Mouse (Mus musculus): ENCODE measurements at regions not wholly inside any gene's neighbourhood (a gene's known extent, or its start where the extent isn't known, plus 50 kb on each side); places are given as distances from the start of the nearest gene placed in this dataset.
"Not testable (repeated sequence)": the region's sequence is repeated elsewhere in the genome, so short reads cannot be mapped to it uniquely, and the experiment has no call there.

DNA sequence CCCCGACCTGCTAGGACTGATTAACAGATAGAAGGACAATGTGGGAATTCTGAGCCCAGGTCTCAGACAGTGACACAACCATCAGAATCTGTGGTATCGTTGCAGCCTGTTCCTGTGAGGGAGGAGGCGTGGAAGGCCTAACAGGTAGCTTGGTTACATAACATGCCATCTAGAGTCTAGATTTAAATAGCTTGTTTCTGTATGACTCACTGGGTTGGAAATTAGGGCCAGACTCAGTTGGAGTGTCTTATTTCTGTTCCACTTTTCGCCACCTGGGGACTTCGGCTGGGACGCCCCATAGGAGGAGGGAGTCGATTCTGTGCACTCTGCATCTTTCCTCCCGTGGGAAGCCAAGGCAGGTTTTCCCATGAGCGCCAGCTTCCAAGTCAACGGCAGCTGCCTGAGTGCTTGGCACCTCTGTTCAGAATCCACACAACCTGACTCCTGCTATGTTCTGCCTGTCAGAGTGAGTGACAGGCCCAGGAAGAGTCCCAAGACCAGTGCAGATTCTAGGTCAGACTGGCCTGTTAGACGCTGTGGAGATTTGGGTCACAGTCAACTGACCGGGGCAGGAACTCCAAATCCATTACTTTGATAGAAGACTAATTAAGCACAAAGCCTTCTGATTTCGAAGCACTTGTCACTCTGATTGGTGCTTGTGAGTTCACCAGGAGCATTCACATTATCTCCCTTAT is 193.7 kb upstream of the Trpc7 start:
- Histone ChIP-seq H3K4me3 (no peak overlapping the region), H3K9me3 (no peaks in the 10 kb centered on the region), H3K4me2 (replicated peaks) (no peak overlapping the region), H3K4me1 (0 out of 2 replicates have a peak, but pooled peaks cover 2% of the 10 kb centered on the region), H3K9ac (replicated peaks) (no peak overlapping the region), H3K27me3 (peaks cover under 1% of the 10 kb centered on the region; the same call in 1 of the 2 replicates), H3K36me3 (no peaks in the 10 kb centered on the region), H3K27ac (replicated peaks) (no peak overlapping the region)
- WGBS = 85% methylated on average over 13 of the region's 13 CpGs
- ATAC-seq (ENCODE audit: low FRiP score, low read depth) = no peak

DNA sequence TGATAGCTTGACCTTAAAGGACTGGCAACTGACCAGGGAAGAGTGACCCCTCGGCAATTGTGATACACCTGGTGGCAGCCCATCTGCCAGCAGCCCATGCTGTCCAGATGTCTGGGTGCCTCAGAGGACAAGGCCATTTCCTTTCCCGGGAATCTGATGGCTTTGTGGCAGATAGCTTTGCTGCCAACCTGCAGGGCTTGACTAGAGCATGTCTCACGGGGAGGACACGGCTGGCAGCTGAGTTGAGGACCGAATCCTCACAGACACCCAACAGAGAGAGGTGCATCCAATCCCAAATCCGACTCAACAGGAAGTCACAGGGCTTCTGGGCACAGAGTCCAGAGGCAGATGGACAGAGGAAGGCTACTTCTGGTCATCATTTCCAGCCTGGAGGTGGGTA is 192.2 kb upstream of the Trpc7 start:
- no peak for ATAC-seq (ENCODE audit: low FRiP score, low read depth)
- H3K27ac ChIP-seq (replicated peaks) = no peak overlapping the region
- no peaks in the 10 kb centered on the region for H3K9me3 ChIP-seq
- H3K36me3 ChIP-seq = no peaks in the 10 kb centered on the region
- H3K27me3 ChIP-seq = no peaks in the 10 kb centered on the region
- 0 out of 2 replicates have a peak, but pooled peaks cover 2% of the 10 kb centered on the region for H3K4me1 ChIP-seq
- no peak overlapping the region for H3K4me2 ChIP-seq (replicated peaks)
- 88% methylated on average over 6 of the region's 6 CpGs for WGBS
- H3K4me3 ChIP-seq = no peak overlapping the region
- H3K9ac ChIP-seq (replicated peaks) = no peak overlapping the region

DNA sequence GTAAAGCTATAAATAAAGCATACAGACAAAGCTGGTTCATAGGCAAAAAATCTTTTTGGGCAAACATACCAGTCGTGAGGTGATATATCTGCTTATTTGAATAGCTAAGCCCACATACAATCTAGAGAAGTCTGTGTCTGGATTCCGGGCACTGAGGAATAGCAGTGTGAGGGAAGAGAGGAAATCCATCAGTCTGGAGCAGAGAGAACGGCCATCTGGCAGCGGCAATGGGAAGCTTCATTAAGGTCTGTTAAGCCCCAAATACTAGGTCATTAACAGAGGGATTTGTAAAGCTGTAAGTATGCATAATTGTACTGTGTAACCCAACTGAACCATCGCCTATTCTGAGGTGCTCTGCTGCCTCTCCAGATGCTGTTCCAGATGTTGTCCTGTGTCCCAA is 191.6 kb upstream of the Trpc7 start:
- no peaks in the 10 kb centered on the region for H3K9me3 ChIP-seq
- no peak overlapping the region for H3K27ac ChIP-seq (replicated peaks)
- no peak overlapping the region for H3K4me3 ChIP-seq
- H3K9ac ChIP-seq (replicated peaks) = no peak overlapping the region
- no peak for ATAC-seq (ENCODE audit: low FRiP score, low read depth)
- H3K27me3 ChIP-seq = no peaks in the 10 kb centered on the region
- H3K36me3 ChIP-seq = no peaks in the 10 kb centered on the region
- 0 out of 2 replicates have a peak, but pooled peaks cover 2% of the 10 kb centered on the region for H3K4me1 ChIP-seq
- H3K4me2 ChIP-seq (replicated peaks) = no peak overlapping the region
- WGBS = 78% methylated on average over 5 of the region's 5 CpGs

DNA sequence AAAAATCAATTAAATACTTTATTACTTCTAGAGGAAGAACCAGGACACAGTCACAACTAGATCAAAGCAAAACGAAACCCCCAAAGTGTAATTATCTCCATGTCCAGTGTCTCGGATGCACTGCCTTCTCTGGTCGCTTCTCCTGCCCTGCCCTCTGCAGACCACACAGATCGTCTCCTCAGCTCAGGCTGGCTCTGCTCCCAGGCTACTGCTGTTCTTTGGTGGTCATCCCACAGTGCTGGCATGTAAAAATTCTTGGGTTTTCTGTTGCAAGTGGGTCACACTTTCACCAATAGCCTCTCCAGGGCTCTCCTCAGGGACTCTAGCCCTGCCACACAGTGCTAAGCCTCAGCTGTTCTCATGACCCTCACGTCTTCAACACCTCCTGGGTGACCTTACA is 188.0 kb upstream of the Trpc7 start:
- ATAC-seq (ENCODE audit: low FRiP score, low read depth) = no peak
- no peak overlapping the region for H3K27ac ChIP-seq (replicated peaks)
- no peak overlapping the region for H3K4me2 ChIP-seq (replicated peaks)
- no peaks in the 10 kb centered on the region for H3K36me3 ChIP-seq
- H3K27me3 ChIP-seq = no peaks in the 10 kb centered on the region
- no peak overlapping the region for H3K9ac ChIP-seq (replicated peaks)
- H3K4me1 ChIP-seq = 0 out of 2 replicates have a peak, but pooled peaks cover 3% of the 10 kb centered on the region
- H3K9me3 ChIP-seq = no peaks in the 10 kb centered on the region
- H3K4me3 ChIP-seq = no peak overlapping the region
- WGBS = 80% methylated on average over 5 of the region's 5 CpGs

DNA sequence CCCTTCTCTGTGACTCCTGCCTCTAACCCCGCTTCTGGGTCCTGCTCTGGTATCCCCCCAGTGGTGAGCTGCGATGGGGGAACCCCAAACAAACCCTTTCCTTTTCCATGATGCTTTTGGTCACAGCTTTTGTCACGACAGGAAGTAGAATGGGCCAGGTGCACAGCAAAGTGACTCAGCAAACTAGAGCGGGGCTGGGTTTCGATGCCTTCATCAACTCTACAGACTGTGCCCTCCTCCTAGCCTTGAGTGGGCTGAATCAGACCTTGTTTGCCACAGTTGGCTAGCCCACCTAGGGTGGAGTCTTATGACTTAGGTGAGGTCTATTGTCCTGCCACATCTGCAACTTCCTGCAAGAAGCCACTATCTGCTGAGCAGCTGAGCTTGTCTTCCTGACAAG is 174.7 kb upstream of the Trpc7 start:
- H3K27me3 ChIP-seq = no peaks in the 10 kb centered on the region
- no peak overlapping the region for H3K27ac ChIP-seq (replicated peaks)
- no peak overlapping the region for H3K4me3 ChIP-seq
- no peaks in the 10 kb centered on the region for H3K9me3 ChIP-seq
- H3K4me2 ChIP-seq (replicated peaks) = no peak overlapping the region
- ATAC-seq (ENCODE audit: low FRiP score, low read depth) = no peak
- H3K9ac ChIP-seq (replicated peaks) = no peak overlapping the region
- H3K36me3 ChIP-seq = no peaks in the 10 kb centered on the region
- no peaks in the 10 kb centered on the region for H3K4me1 ChIP-seq
- WGBS = 87% methylated on average over 5 of the region's 5 CpGs

DNA sequence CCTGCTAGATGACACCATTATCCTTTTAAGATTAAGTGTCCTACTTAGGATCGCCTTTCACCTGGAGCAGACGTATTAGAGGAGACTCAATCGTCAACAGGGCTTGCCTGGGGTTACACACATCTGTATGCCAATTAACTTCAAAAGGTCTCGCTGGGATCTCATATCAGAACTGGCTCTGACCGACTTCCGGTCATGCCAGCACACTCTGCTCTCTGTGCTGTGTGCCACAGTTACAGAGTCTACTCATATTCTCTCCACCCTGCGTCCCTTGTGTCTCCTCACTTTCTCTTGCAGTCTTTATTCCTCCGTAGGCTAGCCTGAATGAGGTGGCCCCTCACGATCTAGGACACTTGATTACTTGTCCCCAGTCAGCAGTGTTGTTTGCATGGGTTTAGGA is 165.9 kb upstream of the Trpc7 start:
- H3K36me3 ChIP-seq = no peaks in the 10 kb centered on the region
- peaks cover 10% of the 10 kb centered on the region; the same call in 1 of the 2 replicates for H3K4me1 ChIP-seq
- no peak overlapping the region for H3K4me3 ChIP-seq
- no peak overlapping the region for H3K4me2 ChIP-seq (replicated peaks)
- H3K27ac ChIP-seq (replicated peaks) = no peak overlapping the region
- no peak for ATAC-seq (ENCODE audit: low FRiP score, low read depth)
- H3K9me3 ChIP-seq = no peaks in the 10 kb centered on the region
- WGBS = 80% methylated on average over 9 of the region's 9 CpGs
- H3K9ac ChIP-seq (replicated peaks) = no peak overlapping the region
- no peaks in the 10 kb centered on the region for H3K27me3 ChIP-seq

DNA sequence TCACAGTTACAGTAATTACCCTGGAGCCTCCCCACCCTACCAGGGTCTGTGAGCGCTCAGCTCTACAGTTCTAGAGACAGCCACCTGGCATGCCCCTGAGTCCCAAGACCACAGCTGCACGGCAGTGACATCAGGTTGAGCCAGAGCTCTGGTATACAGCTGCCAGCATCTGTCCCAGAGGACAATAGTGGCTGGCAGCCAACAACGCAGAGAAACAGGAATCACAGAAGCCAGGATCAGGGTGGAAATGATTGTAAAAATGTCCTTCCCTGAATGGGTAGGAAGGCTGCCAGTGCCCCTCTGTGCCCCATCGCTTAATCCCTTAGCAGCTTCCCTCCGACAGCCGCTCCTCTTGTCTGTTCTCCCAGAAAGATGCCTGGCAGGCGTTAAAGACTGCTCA is 165.3 kb upstream of the Trpc7 start:
- Histone ChIP-seq H3K4me2 (replicated peaks) (no peak overlapping the region), H3K9me3 (no peaks in the 10 kb centered on the region), H3K9ac (replicated peaks) (no peak overlapping the region), H3K27ac (replicated peaks) (no peak overlapping the region), H3K4me3 (no peak overlapping the region), H3K27me3 (no peaks in the 10 kb centered on the region), H3K36me3 (no peaks in the 10 kb centered on the region), H3K4me1 (peaks cover 12% of the 10 kb centered on the region; the same call in 1 of the 2 replicates)
- 64% methylated on average over 7 of the region's 7 CpGs for WGBS
- ATAC-seq (ENCODE audit: low FRiP score, low read depth) = no peak

DNA sequence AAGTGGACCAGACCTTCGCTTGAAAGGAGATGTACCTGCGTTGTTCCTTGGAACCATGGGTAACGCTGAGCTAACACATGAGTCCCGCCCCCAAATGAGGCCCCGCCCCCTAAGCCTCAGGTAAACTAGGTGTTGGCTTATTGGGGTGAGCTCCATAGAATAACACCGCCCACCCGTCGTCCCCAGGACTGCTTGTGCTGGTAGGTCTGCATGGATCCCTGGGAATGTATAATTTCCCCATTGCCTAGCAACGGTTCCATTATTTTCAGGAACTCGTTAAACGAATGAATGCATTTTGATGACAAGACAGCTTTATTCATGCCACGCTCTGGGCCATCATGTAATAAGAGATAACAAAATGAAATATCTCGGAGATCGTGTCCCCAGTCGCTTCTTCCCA is 161.0 kb upstream of the Trpc7 start:
- H3K4me1 ChIP-seq = peaks cover 22% of the 10 kb centered on the region
- no peaks in the 10 kb centered on the region for H3K9me3 ChIP-seq
- ATAC-seq (ENCODE audit: low FRiP score, low read depth) = no peak
- H3K36me3 ChIP-seq = no peaks in the 10 kb centered on the region
- H3K4me3 ChIP-seq = no peak overlapping the region
- 74% methylated on average over 15 of the region's 15 CpGs for WGBS
- no peak overlapping the region for H3K9ac ChIP-seq (replicated peaks)
- H3K27me3 ChIP-seq = no peaks in the 10 kb centered on the region
- no peak overlapping the region for H3K4me2 ChIP-seq (replicated peaks)
- H3K27ac ChIP-seq (replicated peaks) = no peak overlapping the region

DNA sequence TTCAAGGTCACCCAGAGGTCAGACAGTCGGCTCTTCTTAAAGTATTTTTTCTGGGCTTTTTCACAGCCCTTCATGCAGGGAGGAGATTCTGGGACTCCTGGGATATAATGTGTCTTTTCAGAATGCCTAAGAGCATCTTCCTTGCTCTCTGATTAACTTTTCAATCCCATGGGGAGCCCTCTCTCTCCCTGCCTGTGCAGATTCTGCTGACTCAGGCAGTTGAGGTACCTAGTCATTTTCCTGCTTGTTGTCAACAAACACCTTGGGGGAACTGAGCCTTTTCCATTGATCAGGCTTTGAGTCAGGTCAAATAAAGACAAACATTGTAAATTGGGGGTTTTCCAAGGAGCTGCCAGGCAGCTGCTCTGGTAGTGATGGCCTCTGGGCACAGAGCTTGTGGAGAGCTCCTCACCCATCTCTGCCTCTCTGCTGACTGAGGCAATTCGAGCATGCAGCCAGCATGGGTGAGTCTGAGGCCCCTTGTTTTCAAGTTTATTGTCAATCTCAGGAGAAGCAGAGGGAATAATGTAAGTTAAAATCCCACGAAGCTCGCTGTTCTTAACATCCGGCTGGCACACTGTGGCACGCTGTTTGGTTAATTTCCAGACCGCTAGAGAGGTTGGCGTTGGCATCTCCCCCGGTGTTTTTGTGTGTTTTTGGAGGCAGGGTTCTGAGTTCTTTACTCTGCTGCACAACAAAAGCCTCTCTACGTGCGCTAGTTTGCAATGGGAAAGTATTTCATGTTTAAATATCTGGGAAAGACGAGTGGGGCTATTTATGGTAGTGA is 159.8 kb upstream of the Trpc7 start:
- H3K27ac ChIP-seq (replicated peaks) = peak overlapping the region; percentile 49; the same call in 1 of the 2 replicates
- H3K4me3 ChIP-seq = no peak overlapping the region

DNA sequence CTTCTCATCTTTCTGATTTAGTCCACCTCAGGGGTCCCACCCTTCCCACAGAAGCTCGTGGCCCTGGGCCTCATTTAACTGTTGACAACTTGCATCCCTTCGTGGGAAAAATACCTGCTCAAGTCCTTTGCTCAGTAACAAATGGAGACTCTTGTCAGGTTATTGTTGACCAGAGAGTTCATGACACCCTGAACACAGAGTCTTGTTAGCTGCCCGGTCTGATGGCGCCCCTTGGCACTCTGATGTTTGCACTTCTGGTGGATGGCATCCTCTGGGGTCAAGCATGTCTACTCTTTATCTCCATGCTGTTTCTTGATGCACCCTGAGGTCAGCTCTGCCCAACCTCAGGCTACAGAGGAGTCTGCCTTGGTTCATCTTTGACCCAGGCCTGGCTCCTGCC is 157.6 kb upstream of the Trpc7 start:
- H3K36me3 ChIP-seq = no peaks in the 10 kb centered on the region
- no peak overlapping the region for H3K4me2 ChIP-seq (replicated peaks)
- H3K9me3 ChIP-seq = no peaks in the 10 kb centered on the region
- WGBS = 83% methylated on average over 4 of the region's 4 CpGs
- ATAC-seq (ENCODE audit: low FRiP score, low read depth) = no peak
- H3K27ac ChIP-seq (replicated peaks) = no peak overlapping the region
- no peak overlapping the region for H3K4me3 ChIP-seq
- H3K9ac ChIP-seq (replicated peaks) = no peak overlapping the region
- no peaks in the 10 kb centered on the region for H3K27me3 ChIP-seq
- H3K4me1 ChIP-seq = peaks cover 18% of the 10 kb centered on the region

More for the DNA sequence above, 159.8 kb upstream of the Trpc7 start:
- H3K9me3 ChIP-seq = no peaks in the 10 kb centered on the region
- no peak for ATAC-seq (ENCODE audit: low FRiP score, low read depth)
- no peak overlapping the region for H3K9ac ChIP-seq (replicated peaks)
- H3K4me2 ChIP-seq (replicated peaks) = no peak overlapping the region
- 63% methylated on average over 12 of the region's 12 CpGs for WGBS
- H3K27me3 ChIP-seq = no peaks in the 10 kb centered on the region
- no peaks in the 10 kb centered on the region for H3K36me3 ChIP-seq
- peaks cover 18% of the 10 kb centered on the region for H3K4me1 ChIP-seq

DNA sequence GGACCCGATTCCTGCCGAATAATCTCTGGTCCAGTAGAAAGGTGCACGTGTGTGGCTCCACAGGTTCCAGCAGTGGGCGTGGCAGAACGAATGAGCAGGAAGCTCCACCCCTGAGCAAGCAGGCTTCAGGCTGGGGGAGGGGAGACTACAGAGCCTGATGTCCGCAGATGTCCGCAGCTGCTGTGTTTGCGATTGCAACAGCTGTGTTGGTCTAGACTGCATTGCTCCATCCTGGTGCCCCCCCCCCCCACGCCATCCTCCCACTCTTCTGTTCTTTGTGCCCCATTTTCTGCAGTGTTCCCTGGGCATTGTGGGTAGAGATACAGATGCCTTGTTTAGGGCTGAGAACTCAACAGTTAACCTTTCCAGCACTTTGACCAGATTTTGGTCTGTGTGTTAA is 150.3 kb upstream of the Trpc7 start:
- not testable (repeated sequence) for H3K27ac ChIP-seq (replicated peaks); H3K4me1 ChIP-seq; H3K4me3 ChIP-seq; ATAC-seq (ENCODE audit: low FRiP score, low read depth); H3K27me3 ChIP-seq; H3K9ac ChIP-seq (replicated peaks); H3K4me2 ChIP-seq (replicated peaks); H3K9me3 ChIP-seq; H3K36me3 ChIP-seq
- 32% methylated on average over 7 of the region's 9 CpGs for WGBS

DNA sequence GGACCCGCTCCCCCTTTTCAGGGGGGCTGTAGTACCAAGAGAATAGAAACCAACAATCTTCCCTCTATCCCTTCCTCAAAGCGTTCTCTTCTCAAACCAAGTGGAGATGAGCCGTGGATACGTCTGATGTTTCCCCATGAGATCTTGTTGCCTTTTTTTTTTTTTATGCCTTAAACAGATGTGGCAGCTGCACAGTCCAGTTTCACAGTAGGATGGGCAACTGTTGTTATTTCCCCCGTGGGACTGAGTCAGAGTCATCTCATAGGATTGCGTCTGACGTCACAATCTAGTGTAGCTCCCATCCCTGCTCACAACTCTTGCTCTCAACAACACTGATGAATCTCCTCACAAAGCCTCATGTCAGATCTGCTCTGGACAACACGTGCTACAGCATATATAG is 148.7 kb upstream of the Trpc7 start:
- no peak for ATAC-seq (ENCODE audit: low FRiP score, low read depth)
- no peak overlapping the region for H3K9ac ChIP-seq (replicated peaks)
- H3K27ac ChIP-seq (replicated peaks) = no peak overlapping the region
- H3K9me3 ChIP-seq = 0 out of 2 replicates have a peak, but pooled peaks cover 5% of the 10 kb centered on the region
- H3K4me3 ChIP-seq = no peak overlapping the region
- no peaks in the 10 kb centered on the region for H3K27me3 ChIP-seq
- no peaks in the 10 kb centered on the region for H3K36me3 ChIP-seq
- no peaks in the 10 kb centered on the region for H3K4me1 ChIP-seq
- 88% methylated on average over 8 of the region's 8 CpGs for WGBS
- no peak overlapping the region for H3K4me2 ChIP-seq (replicated peaks)
